Mouse (Mus musculus) ZHBTc4 (cell line): ENCODE results near the gene Slc30a3.
"Not testable (repeated sequence)": the region's sequence is repeated elsewhere in the genome, so short reads cannot be mapped to it uniquely, and the experiment has no call there.

Source experiments
- DNase-seq: peaks from one replicate; pipeline ENCODE4 v3.0.0-alpha.2; 2011; ENCODE audit warnings: low read depth, low spot score

The Slc30a3 gene

GRCm38 (mm10) chr5:31093151-31094041, 14.6 kb downstream of the Slc30a3 start:
- peak; percentile 67 for DNase-seq

GRCm38 (mm10) chr5:31092231-31092975, 15.6 kb downstream of the Slc30a3 start:
- no peak for DNase-seq

GRCm38 (mm10) chr5:31087131-31087530, 20.9 kb downstream of the Slc30a3 start:
- DNase-seq, result no peak

- no peak for DNase-seq
Observed at GRCm38 (mm10) chr5:31086606-31087005, 21.4 kb downstream of the Slc30a3 start.

GRCm38 (mm10) chr5:31083949-31084348, 24.1 kb downstream of the Slc30a3 start:
- DNase-seq, result no peak

- DNase-seq, result no peak
Observed at GRCm38 (mm10) chr5:31082935-31083625, 25.0 kb downstream of the Slc30a3 start.

- peak; percentile 73 for DNase-seq
Observed at GRCm38 (mm10) chr5:31082355-31082754, 25.7 kb downstream of the Slc30a3 start.

GRCm38 (mm10) chr5:31081386-31081785, 26.7 kb downstream of the Slc30a3 start:
- DNase-seq, result peak; percentile 79

GRCm38 (mm10) chr5:31080795-31081164, 27.3 kb downstream of the Slc30a3 start:
- no peak for DNase-seq

- DNase-seq, result no peak
Observed at GRCm38 (mm10) chr5:31080059-31080794, 27.8 kb downstream of the Slc30a3 start.

- DNase-seq, result peak; percentile 51
Observed at GRCm38 (mm10) chr5:31076346-31076745, 31.7 kb downstream of the Slc30a3 start.

- no peak for DNase-seq
Observed at GRCm38 (mm10) chr5:31073176-31073575, 34.9 kb downstream of the Slc30a3 start.

GRCm38 (mm10) chr5:31071821-31072220, 36.2 kb downstream of the Slc30a3 start:
- DNase-seq, result no peak

- DNase-seq, result no peak
Observed at GRCm38 (mm10) chr5:31071059-31071458, 37.0 kb downstream of the Slc30a3 start.

GRCm38 (mm10) chr5:31069810-31070209, 38.2 kb downstream of the Slc30a3 start:
- DNase-seq, result no peak

- peak; percentile 10 for DNase-seq
Observed at GRCm38 (mm10) chr5:31055216-31056140, 52.6 kb downstream of the Slc30a3 start.

GRCm38 (mm10) chr5:31054261-31055215, 53.5 kb downstream of the Slc30a3 start, which contains the start of gene Cad:
Cad (plus strand) TSS chr5:31054780.
- DNase-seq, result peak; percentile 97

- not testable (repeated sequence) for DNase-seq
Observed at GRCm38 (mm10) chr5:31053728-31054127, 54.3 kb downstream of the Slc30a3 start.

GRCm38 (mm10) chr5:31050427-31050826, 57.6 kb downstream of the Slc30a3 start:
- DNase-seq, result no peak
